Mouse (Mus musculus): ENCODE results near the gene Ccdc88c. TPM values are rescaled to one million over a fixed set of nuclear protein-coding genes. Genes with fewer than 3 reads are reported as not detected.

The Ccdc88c gene
- polyA plus RNA-seq, 1 experiment from 2014 or later: 18.8 TPM

DNA sequence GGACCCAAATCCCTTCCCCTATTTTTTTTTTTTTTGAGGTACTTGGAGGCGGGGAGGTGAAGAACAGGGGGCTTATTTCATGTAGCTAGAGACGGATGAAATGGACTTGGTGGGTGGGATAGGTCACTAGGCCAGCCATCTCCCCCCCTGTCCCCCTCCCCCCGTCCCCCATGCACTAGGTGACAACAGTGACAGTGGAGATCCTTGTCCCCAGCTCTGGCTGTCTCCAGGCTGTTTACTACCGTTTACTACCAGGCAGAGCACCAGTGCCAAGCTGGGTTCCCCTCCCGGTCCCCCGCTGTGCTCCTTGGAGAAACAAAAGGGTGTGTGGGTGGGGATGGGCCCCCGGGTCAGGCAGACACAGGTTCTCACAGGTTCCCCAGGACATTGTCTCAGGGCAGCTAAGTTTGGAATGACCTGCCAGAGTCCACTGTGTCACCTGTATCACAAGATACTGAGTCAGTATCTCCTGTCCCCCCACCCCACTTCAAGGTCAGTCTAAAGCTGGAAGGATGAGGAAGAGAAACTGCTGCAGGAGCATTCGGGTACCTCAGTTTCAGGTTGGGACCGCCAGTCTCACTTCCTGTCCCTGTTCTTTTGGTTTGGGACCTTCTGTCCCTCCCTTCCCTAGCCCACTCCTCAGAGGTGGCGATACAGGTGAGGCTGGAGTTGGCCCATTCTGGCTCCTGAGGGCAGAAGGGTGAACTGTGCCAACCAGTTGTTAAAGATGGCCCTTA, 120.4 kb downstream of the Ccdc88c start:
- no peak for ATAC-seq (ENCODE audit: low read depth)
- Histone ChIP-seq H3K9ac (ENCODE audit: low read length) (peak overlapping the region; percentile 52; the same call in 1 of the 2 replicates), H3K27ac (ENCODE audit: low read length) (no peak overlapping the region)

DNA sequence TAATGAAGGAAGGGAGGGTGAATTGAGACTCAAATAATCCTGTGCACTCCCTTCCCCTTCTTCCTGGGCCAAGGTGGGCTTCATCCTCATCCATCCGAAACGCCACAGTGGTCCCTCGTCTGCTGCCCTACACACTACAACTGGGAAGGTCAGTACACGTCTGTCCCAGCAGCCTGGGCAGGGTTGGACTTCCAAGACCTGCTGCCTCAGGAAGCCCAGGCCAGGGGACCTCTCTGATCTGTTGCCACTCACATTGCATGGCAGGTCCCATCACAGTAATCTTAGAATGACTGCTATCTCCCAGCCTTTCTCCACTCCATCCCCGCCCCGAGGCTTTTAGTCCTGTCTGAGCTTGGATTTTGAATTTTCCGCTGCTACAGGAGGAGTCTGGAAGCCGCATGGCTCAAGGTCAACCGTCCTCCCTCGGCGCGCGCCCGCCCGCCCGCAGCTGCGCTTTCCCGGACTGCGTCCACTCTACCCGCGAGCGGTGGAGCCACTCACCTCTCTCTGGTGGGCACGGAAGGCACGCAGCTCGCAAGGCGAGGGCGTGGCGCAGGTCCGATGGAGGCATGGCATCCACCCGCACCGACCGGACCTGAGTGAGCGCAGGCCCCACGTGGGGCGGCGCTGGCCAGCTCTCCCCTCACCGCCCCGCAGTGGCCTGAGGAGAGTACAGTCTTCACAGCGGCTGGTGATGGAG, 121.1 kb downstream of the Ccdc88c start, which contains the start of gene Gpr68:
Gpr68 (minus strand) TSS at position 601 of the 700 bp plus-strand sequence.
- Histone ChIP-seq H3K27me3 (ENCODE audit: control insufficient read depth, insufficient read depth, low read depth, low read length) (peaks cover 15% of the 10 kb centered on the region), H3K9me3 (ENCODE audit: control insufficient read depth, low read length) (no peaks in the 10 kb centered on the region), H3K27ac (ENCODE audit: low read length) (no peak within 1 kb of the TSS), H3K4me2 (ENCODE audit: low read depth, low read length) (peak within 1 kb of the TSS; percentile 74), H3K4me3 (ENCODE audit: low read length) (peak within 1 kb of the TSS; percentile 47), H3K4me1 (replicated peaks; ENCODE audit: control insufficient read depth, insufficient read depth, low read length) (peaks cover 6% of the 10 kb centered on the region; the same call in 1 of the 2 replicates), H3K9ac (ENCODE audit: low read length) (peak within 1 kb of the TSS; percentile 52), H3K36me3 (ENCODE audit: control insufficient read depth, insufficient read depth, low read length) (no peaks in the 10 kb centered on the region)
- 5% methylated on average over 39 of the region's 39 CpGs for WGBS
- ATAC-seq (ENCODE audit: low read depth): peak; percentile 65

More for the DNA sequence above, 120.4 kb downstream of the Ccdc88c start:
- peak overlapping the region; percentile 74 for H3K4me2 ChIP-seq (ENCODE audit: low read depth, low read length)
- no peaks in the 10 kb centered on the region for H3K9me3 ChIP-seq (ENCODE audit: control insufficient read depth, low read length)
- H3K4me3 ChIP-seq (ENCODE audit: low read length): peak overlapping the region; percentile 47
- H3K36me3 ChIP-seq (ENCODE audit: control insufficient read depth, insufficient read depth, low read length): no peaks in the 10 kb centered on the region; the same call in 1 of the 2 replicates
- peaks cover 15% of the 10 kb centered on the region for H3K27me3 ChIP-seq (ENCODE audit: control insufficient read depth, insufficient read depth, low read depth, low read length)
- H3K4me1 ChIP-seq (replicated peaks; ENCODE audit: control insufficient read depth, insufficient read depth, low read length): peaks cover 6% of the 10 kb centered on the region; the same call in 1 of the 2 replicates
- 23% methylated on average over 9 of the region's 10 CpGs for WGBS

GRCm38 (mm10) chr12:100906861-100907260, 122.0 kb downstream of the Ccdc88c start:
- no peak overlapping the region for H3K4me3 ChIP-seq (ENCODE audit: low read length)
- no peaks in the 10 kb centered on the region for H3K36me3 ChIP-seq (ENCODE audit: control insufficient read depth, insufficient read depth, low read length)
- H3K4me2 ChIP-seq (ENCODE audit: low read depth, low read length): no peak overlapping the region
- 76% methylated on average over 5 of the region's 5 CpGs for WGBS
- ATAC-seq (ENCODE audit: low read depth): no peak
- peaks cover 6% of the 10 kb centered on the region; the same call in 1 of the 2 replicates for H3K4me1 ChIP-seq (replicated peaks; ENCODE audit: control insufficient read depth, insufficient read depth, low read length)
- no peaks in the 10 kb centered on the region for H3K9me3 ChIP-seq (ENCODE audit: control insufficient read depth, low read length)
- H3K9ac ChIP-seq (ENCODE audit: low read length): no peak overlapping the region
- no peak overlapping the region for H3K27ac ChIP-seq (ENCODE audit: low read length)
- peaks cover 15% of the 10 kb centered on the region for H3K27me3 ChIP-seq (ENCODE audit: control insufficient read depth, insufficient read depth, low read depth, low read length)

- Histone ChIP-seq H3K4me2 (ENCODE audit: low read depth, low read length) (no peak overlapping the region), H3K36me3 (ENCODE audit: control insufficient read depth, insufficient read depth, low read length) (no peaks in the 10 kb centered on the region), H3K27me3 (ENCODE audit: control insufficient read depth, insufficient read depth, low read depth, low read length) (peaks cover 27% of the 10 kb centered on the region), H3K4me1 (replicated peaks; ENCODE audit: control insufficient read depth, insufficient read depth, low read length) (peaks cover 9% of the 10 kb centered on the region), H3K9ac (ENCODE audit: low read length) (no peak overlapping the region), H3K4me3 (ENCODE audit: low read length) (no peak overlapping the region), H3K9me3 (ENCODE audit: control insufficient read depth, low read length) (no peaks in the 10 kb centered on the region), H3K27ac (ENCODE audit: low read length) (no peak overlapping the region)
- 75% methylated on average over 9 of the region's 9 CpGs for WGBS
- ATAC-seq (ENCODE audit: low read depth): no peak
These were observed 125.1 kb downstream of the Ccdc88c start for GRCm38 (mm10) chr12:100903761-100904160.

DNA sequence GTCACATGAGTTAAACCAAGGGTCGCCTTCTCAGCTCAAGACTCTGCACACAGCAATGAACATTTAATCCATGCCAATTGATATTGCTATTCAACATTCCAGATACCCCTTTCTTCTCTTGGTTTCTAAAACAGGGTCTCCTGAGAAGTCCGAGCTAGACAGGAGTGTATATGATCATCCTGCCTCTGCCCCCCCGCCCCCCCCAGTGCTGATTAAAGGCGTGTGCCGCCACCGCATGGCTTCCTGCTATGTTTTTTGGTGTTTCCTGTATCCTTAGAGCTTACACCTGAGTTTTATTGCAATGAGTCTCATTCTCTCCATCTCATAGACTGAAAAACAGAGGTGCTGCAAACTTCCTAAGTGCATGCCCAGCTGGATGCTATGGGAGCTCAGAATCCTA, 127.5 kb downstream of the Ccdc88c start:
- Histone ChIP-seq H3K4me1 (replicated peaks; ENCODE audit: control insufficient read depth, insufficient read depth, low read length) (peaks cover 8% of the 10 kb centered on the region), H3K4me3 (ENCODE audit: low read length) (no peak overlapping the region), H3K27me3 (ENCODE audit: control insufficient read depth, insufficient read depth, low read depth, low read length) (peaks cover 32% of the 10 kb centered on the region), H3K9me3 (ENCODE audit: control insufficient read depth, low read length) (no peaks in the 10 kb centered on the region), H3K4me2 (ENCODE audit: low read depth, low read length) (no peak overlapping the region), H3K27ac (ENCODE audit: low read length) (no peak overlapping the region), H3K36me3 (ENCODE audit: control insufficient read depth, insufficient read depth, low read length) (no peaks in the 10 kb centered on the region), H3K9ac (ENCODE audit: low read length) (no peak overlapping the region)
- WGBS: 68% methylated on average over 6 of the region's 6 CpGs
- no peak for ATAC-seq (ENCODE audit: low read depth)

GRCm38 (mm10) chr12:100900901-100901300, 128.0 kb downstream of the Ccdc88c start:
- ATAC-seq (ENCODE audit: low read depth): no peak
- no peaks in the 10 kb centered on the region for H3K36me3 ChIP-seq (ENCODE audit: control insufficient read depth, insufficient read depth, low read length)
- WGBS: 60% methylated on average over 6 of the region's 6 CpGs
- no peak overlapping the region for H3K9ac ChIP-seq (ENCODE audit: low read length)
- H3K9me3 ChIP-seq (ENCODE audit: control insufficient read depth, low read length): no peaks in the 10 kb centered on the region
- no peak overlapping the region for H3K4me3 ChIP-seq (ENCODE audit: low read length)
- peaks cover 8% of the 10 kb centered on the region for H3K4me1 ChIP-seq (replicated peaks; ENCODE audit: control insufficient read depth, insufficient read depth, low read length)
- H3K4me2 ChIP-seq (ENCODE audit: low read depth, low read length): no peak overlapping the region
- H3K27ac ChIP-seq (ENCODE audit: low read length): no peak overlapping the region
- H3K27me3 ChIP-seq (ENCODE audit: control insufficient read depth, insufficient read depth, low read depth, low read length): peaks cover 30% of the 10 kb centered on the region

DNA sequence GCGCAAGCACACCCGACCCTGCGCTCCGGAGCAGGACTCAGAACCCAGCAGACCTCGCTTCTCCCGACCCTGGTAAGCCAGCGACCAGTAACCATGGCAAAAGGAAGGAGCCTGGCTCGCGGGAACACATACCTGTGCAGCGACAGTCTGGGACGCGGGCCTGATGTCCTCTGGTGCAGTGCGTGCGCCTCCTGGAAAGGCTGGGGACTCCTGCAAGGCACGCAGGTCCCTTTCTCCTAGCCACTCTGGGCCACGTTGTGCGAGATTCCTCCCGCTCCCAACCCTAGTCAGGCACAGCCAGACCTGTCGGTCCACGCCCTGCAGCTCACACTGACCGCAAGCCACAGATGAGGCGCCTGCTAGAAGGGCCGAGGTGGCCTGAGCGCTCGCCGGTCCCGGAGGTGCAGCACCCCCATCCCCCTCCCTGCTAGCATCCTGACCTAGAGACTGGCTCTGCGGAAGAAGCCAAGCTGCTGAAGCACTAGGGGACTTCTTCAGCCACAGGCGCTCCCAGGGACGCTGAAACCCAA, 129.7 kb downstream of the Ccdc88c start:
- Histone ChIP-seq H3K9me3 (ENCODE audit: control insufficient read depth, low read length) (no peaks in the 10 kb centered on the region), H3K36me3 (ENCODE audit: control insufficient read depth, insufficient read depth, low read length) (no peaks in the 10 kb centered on the region), H3K4me1 (replicated peaks; ENCODE audit: control insufficient read depth, insufficient read depth, low read length) (peaks cover 8% of the 10 kb centered on the region), H3K4me2 (ENCODE audit: low read depth, low read length) (peak overlapping the region; percentile 30), H3K9ac (ENCODE audit: low read length) (peak overlapping the region; percentile 13; the same call in 1 of the 2 replicates), H3K27me3 (ENCODE audit: control insufficient read depth, insufficient read depth, low read depth, low read length) (peaks cover 30% of the 10 kb centered on the region), H3K27ac (ENCODE audit: low read length) (no peak overlapping the region), H3K4me3 (ENCODE audit: low read length) (peak overlapping the region; percentile 29)
- ATAC-seq (ENCODE audit: low read depth): peak; percentile 15; the same call in 1 of the 2 replicates
- 1% methylated on average over 30 of the region's 30 CpGs for WGBS

GRCm38 (mm10) chr12:100897736-100898650, 130.9 kb downstream of the Ccdc88c start:
- H3K36me3 ChIP-seq (ENCODE audit: control insufficient read depth, insufficient read depth, low read length): no peaks in the 10 kb centered on the region
- ATAC-seq (ENCODE audit: low read depth): no peak
- H3K27me3 ChIP-seq (ENCODE audit: control insufficient read depth, insufficient read depth, low read depth, low read length): peaks cover 30% of the 10 kb centered on the region
- no peak overlapping the region for H3K4me3 ChIP-seq (ENCODE audit: low read length)
- H3K4me2 ChIP-seq (ENCODE audit: low read depth, low read length): peak overlapping the region; percentile 30
- no peak overlapping the region for H3K9ac ChIP-seq (ENCODE audit: low read length)
- 35% methylated on average over 12 of the region's 12 CpGs for WGBS
- no peak overlapping the region for H3K27ac ChIP-seq (ENCODE audit: low read length)
- no peaks in the 10 kb centered on the region for H3K9me3 ChIP-seq (ENCODE audit: control insufficient read depth, low read length)
- H3K4me1 ChIP-seq (replicated peaks; ENCODE audit: control insufficient read depth, insufficient read depth, low read length): peaks cover 8% of the 10 kb centered on the region

All from lung, embryonic 16.5 days (tissue).